Mouse (Mus musculus) intestine, embryonic 14.5 days (tissue): ENCODE measurements around the gene Apol7e. TPM values are rescaled to one million over a fixed set of nuclear protein-coding genes. Genes with fewer than 3 reads are reported as not detected.
"Not testable (repeated sequence)": the region's sequence is repeated elsewhere in the genome, so short reads cannot be mapped to it uniquely, and the experiment has no call there.

Experiments
- ATAC-seq: fragments of 200-750 bp; cut with Nextera tagmentation; replicated peaks from 2 replicates; pipeline ENCODE4 v1.8.0; 2017; ENCODE audit warnings: low read depth, moderate number of reproducible peaks, moderate TSS enrichment, moderate library complexity; ENCODE audit not compliant: low FRiP score, low TSS enrichment
- DNase-seq: peaks from one replicate; pipeline ENCODE4 v3.0.0-alpha.2; 2018; ENCODE audit warnings: low spot score
- H3K27ac ChIP-seq: fragments of 300-500 bp; sonication (generic); 2 replicates; pipeline ENCODE4 v1.5.1; 2014; ENCODE audit warnings: low read depth, mild to moderate bottlenecking, control low read depth
- H3K27me3 ChIP-seq: fragments of 300-500 bp; sonication (generic); replicated peaks from 2 replicates; pipeline ENCODE4 v1.6.1; 2014; ENCODE audit warnings: low read length, control low read depth; ENCODE audit not compliant: control insufficient read depth, insufficient read depth
- H3K36me3 ChIP-seq: fragments of 300-500 bp; sonication (generic); 2 replicates; pipeline ENCODE4 v1.6.1; 2014; ENCODE audit warnings: low read length, control low read depth; ENCODE audit not compliant: control insufficient read depth, insufficient read depth
- H3K4me1 ChIP-seq: fragments of 300-500 bp; sonication (generic); replicated peaks from 2 replicates; pipeline ENCODE4 v1.6.1; 2014; ENCODE audit warnings: low read length, control low read depth, mixed read lengths; ENCODE audit not compliant: control insufficient read depth, insufficient read depth
- H3K4me2 ChIP-seq: fragments of 300-500 bp; sonication (generic); 2 replicates; pipeline ENCODE4 v1.6.1; 2014; ENCODE audit warnings: low read length
- H3K4me3 ChIP-seq: fragments of 300-500 bp; sonication (generic); 2 replicates; pipeline ENCODE4 v1.5.1; 2014; ENCODE audit warnings: low read depth, low read length, control low read depth, mixed read lengths
- H3K9ac ChIP-seq: fragments of 300-500 bp; sonication (generic); 2 replicates; pipeline ENCODE4 v1.6.1; 2014; ENCODE audit warnings: mild to moderate bottlenecking, low read length
- H3K9me3 ChIP-seq: fragments of 300-500 bp; sonication (generic); 2 replicates; pipeline ENCODE4 v1.6.1; 2016; ENCODE audit warnings: low read length, control low read depth; ENCODE audit not compliant: control insufficient read depth
- WGBS: fragments of 180-500 bp; shearing (Covaris S2); extraction: QIAGEN DNeasy Blood & Tissue Kit; methylation state at CpG from one replicate; pipeline ENCODE4 v1.1.7; 2014; 5-methylcytosine and 5-hydroxymethylcytosine counted together
- polyA plus RNA-seq: library from polyadenylated mRNA; unstranded; fragments of >200 nt; fragmentation: Nextera tagmentation; extraction: Ambion mirVana; gene quantifications from 2 replicates; pipeline ENCODE4 v1.2.1, GENCODE M21; 2014

The Apol7e gene
- polyA plus RNA-seq, 1 experiment from 2014 or later, result 0.46 TPM

- Histone ChIP-seq H3K9me3 (no peaks in the 10 kb centered on the region), H3K36me3 (no peaks in the 10 kb centered on the region), H3K27me3 (no peaks in the 10 kb centered on the region), H3K9ac (no peak overlapping the region), H3K27ac (no peak overlapping the region), H3K4me1 (no peaks in the 10 kb centered on the region), H3K4me3 (no peak overlapping the region), H3K4me2 (no peak overlapping the region)
- 89% methylated on average over 5 of the region's 5 CpGs for WGBS
- DNase-seq, result no peak
- no peak for ATAC-seq
Measured at GRCm38 (mm10) chr15:77731605-77732004, 32.9 kb downstream of the Apol7e start.

- H3K9me3 ChIP-seq, H3K36me3 ChIP-seq, H3K27me3 ChIP-seq, H3K4me1 ChIP-seq, DNase-seq, ATAC-seq, H3K27ac ChIP-seq, H3K4me3 ChIP-seq, H3K4me2 ChIP-seq, H3K9ac ChIP-seq: not testable (repeated sequence)
- WGBS, result 75% methylated on average over 10 of the region's 10 CpGs
Measured at GRCm38 (mm10) chr15:77732851-77733250, 34.2 kb downstream of the Apol7e start.

- H3K9me3 ChIP-seq, H3K9ac ChIP-seq, H3K27me3 ChIP-seq, H3K36me3 ChIP-seq, H3K4me3 ChIP-seq, H3K4me1 ChIP-seq, H3K4me2 ChIP-seq, ATAC-seq, DNase-seq, H3K27ac ChIP-seq: not testable (repeated sequence)
- 64% methylated on average over 8 of the region's 8 CpGs for WGBS
Measured at GRCm38 (mm10) chr15:77733380-77733779, 34.7 kb downstream of the Apol7e start.

GRCm38 (mm10) chr15:77733903-77734302 is 35.2 kb downstream of the Apol7e start:
- not testable (repeated sequence) for H3K9ac ChIP-seq, DNase-seq, H3K27me3 ChIP-seq, H3K4me2 ChIP-seq, H3K9me3 ChIP-seq, ATAC-seq, H3K4me1 ChIP-seq, H3K27ac ChIP-seq, H3K4me3 ChIP-seq, H3K36me3 ChIP-seq
- 63% methylated on average over 4 of the region's 4 CpGs for WGBS

GRCm38 (mm10) chr15:77740511-77741297 is 42.0 kb downstream of the Apol7e start:
- H3K9ac ChIP-seq, result no peak overlapping the region
- DNase-seq (no peak), ATAC-seq (no peak)
- no peaks in the 10 kb centered on the region for H3K9me3 ChIP-seq
- H3K4me1 ChIP-seq, result no peaks in the 10 kb centered on the region
- no peak overlapping the region for H3K27ac ChIP-seq
- no peak overlapping the region for H3K4me2 ChIP-seq
- no peak overlapping the region for H3K4me3 ChIP-seq
- no peaks in the 10 kb centered on the region for H3K27me3 ChIP-seq
- no peaks in the 10 kb centered on the region for H3K36me3 ChIP-seq
- 67% methylated on average over 9 of the region's 9 CpGs for WGBS

GRCm38 (mm10) chr15:77741556-77741955 is 42.9 kb downstream of the Apol7e start:
- H3K36me3 ChIP-seq, H3K27me3 ChIP-seq, DNase-seq, H3K4me2 ChIP-seq, H3K9me3 ChIP-seq, H3K4me1 ChIP-seq, H3K4me3 ChIP-seq, H3K27ac ChIP-seq, H3K9ac ChIP-seq, ATAC-seq: not testable (repeated sequence)
- WGBS, result 81% methylated on average over 6 of the region's 6 CpGs

DNA sequence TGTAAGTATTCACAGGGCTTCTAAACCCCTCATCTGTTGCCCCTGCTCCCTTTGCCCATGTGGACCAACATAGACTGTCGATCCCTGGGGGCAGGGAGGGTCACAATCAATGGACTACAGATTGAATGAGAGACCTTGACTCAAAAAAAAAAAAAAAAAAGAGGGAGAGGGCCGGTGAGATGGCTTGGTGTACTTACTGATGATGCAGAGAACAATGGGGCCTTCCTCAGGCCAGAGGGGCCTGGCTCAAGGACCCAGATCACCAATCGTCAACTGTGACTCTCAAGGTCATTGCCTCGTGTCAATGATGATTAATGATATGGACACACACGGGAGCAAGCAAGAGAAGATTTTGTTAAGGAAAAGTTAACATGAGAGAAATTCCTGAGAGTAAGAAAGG is 46.0 kb downstream of the Apol7e start:
- H3K4me3 ChIP-seq, result no peak overlapping the region
- no peaks in the 10 kb centered on the region for H3K36me3 ChIP-seq
- no peak overlapping the region for H3K4me2 ChIP-seq
- DNase-seq (no peak), ATAC-seq (no peak)
- 30% methylated on average over 5 of the region's 5 CpGs for WGBS
- H3K4me1 ChIP-seq, result no peaks in the 10 kb centered on the region
- no peaks in the 10 kb centered on the region for H3K9me3 ChIP-seq
- H3K9ac ChIP-seq, result no peak overlapping the region
- H3K27ac ChIP-seq, result no peak overlapping the region
- H3K27me3 ChIP-seq, result no peaks in the 10 kb centered on the region

DNA sequence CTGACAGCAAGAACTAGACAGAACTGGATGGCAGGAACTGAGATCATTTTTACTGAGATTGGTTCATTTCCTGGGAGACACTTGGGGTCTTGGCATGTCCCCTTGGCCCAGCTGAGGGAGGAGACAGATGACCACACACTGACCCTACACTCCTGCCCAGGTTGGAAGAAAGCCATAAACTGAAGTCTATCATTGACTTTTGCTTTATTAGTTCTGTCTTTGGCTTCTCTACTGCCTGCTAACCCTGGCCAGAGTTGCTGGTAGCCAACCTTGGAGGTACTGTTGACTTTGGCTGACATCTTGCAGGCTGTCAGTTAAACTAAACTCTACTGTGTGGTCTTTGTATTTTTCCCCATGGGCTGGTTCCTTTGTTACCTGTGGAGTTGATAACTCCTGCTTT is 46.4 kb downstream of the Apol7e start:
- H3K27ac ChIP-seq, result no peak overlapping the region
- ATAC-seq, result no peak
- no peaks in the 10 kb centered on the region for H3K4me1 ChIP-seq
- DNase-seq, result no peak
- H3K36me3 ChIP-seq, result no peaks in the 10 kb centered on the region
- no peaks in the 10 kb centered on the region for H3K27me3 ChIP-seq
- no peaks in the 10 kb centered on the region for H3K9me3 ChIP-seq
- no peak overlapping the region for H3K9ac ChIP-seq
- no peak overlapping the region for H3K4me2 ChIP-seq
- H3K4me3 ChIP-seq, result no peak overlapping the region

GRCm38 (mm10) chr15:77746326-77746725 is 47.7 kb downstream of the Apol7e start:
- Histone ChIP-seq H3K4me1 (no peaks in the 10 kb centered on the region), H3K9ac (no peak overlapping the region), H3K9me3 (no peaks in the 10 kb centered on the region), H3K27ac (no peak overlapping the region), H3K27me3 (no peaks in the 10 kb centered on the region), H3K4me2 (no peak overlapping the region), H3K4me3 (no peak overlapping the region), H3K36me3 (no peaks in the 10 kb centered on the region)
- DNase-seq (no peak), ATAC-seq (no peak)
- 100% methylated on average over 1 of the region's 1 CpGs for WGBS
